Mouse (Mus musculus): Measurements from ENCODE around the gene Hdac2. TPM values are rescaled to one million over a fixed set of nuclear protein-coding genes. Genes with fewer than 3 reads are reported as not detected.

Gene Hdac2
- polyA plus RNA-seq, 1 experiment from 2014 or later, result 68.6 TPM

DNA sequence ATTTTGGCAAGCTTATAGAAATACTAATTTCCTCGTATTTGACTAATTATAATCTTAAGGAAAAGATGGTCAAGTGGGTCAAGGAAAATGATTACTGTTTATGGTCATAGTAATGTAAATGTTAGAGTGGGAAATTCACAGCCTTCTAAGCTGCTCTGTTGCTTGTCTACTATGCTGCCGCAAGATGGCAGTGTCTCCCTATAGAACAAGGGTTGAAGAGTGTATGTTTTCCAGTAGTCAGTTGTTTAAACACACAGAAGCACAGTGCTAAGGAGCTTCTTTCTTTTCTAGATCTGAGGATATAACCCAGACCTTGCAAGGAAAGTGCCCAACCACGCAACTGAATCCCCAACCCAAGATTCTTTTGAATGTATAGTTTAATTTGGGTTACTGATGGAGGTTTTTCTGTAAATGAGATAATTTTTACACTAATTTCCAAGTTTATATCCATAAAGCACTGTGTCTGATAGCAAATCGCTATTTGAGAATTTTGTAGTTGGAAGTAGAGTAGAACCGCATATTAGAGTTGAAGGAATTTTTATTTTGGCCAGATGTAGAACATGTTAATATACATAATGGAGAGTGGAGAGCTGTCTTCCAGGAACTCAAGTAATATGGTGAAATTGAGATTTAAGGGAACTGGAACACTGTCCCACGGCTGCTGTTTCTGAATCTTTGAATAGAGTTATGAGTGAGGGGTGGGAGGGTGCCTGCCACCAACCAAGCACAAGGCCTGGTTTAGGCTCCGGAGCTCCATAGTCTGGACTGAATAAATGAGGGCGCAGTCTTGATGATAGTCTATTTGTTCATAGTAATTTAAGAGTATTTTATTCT is 40.1 kb downstream of the Hdac2 start:
- no peaks in the 10 kb centered on the region for H3K9me3 ChIP-seq (ENCODE audit: control insufficient read depth)
- H3K27ac ChIP-seq (ENCODE audit: low read depth, low read length), result no peak overlapping the region
- H3K4me1 ChIP-seq (replicated peaks; ENCODE audit: control insufficient read depth, insufficient read depth, low read length), result no peaks in the 10 kb centered on the region
- no peak overlapping the region for H3K9ac ChIP-seq (ENCODE audit: low read depth, low read length)
- no peaks in the 10 kb centered on the region for H3K36me3 ChIP-seq (ENCODE audit: control insufficient read depth, insufficient read depth)
- 0 out of 2 replicates have a peak, but pooled peaks have one; percentile 59 for ATAC-seq
- no peak overlapping the region for H3K4me3 ChIP-seq (ENCODE audit: low read depth, low read length)
- peak; percentile 92 for TF ChIP-seq CTCF (IDR thresholded peaks at IDR 0.05; ENCODE audit: low read depth)
- no peak overlapping the region for H3K4me2 ChIP-seq (replicated peaks; ENCODE audit: low read depth)
- no peaks in the 10 kb centered on the region for H3K27me3 ChIP-seq (replicated peaks; ENCODE audit: control insufficient read depth, insufficient read depth, low read length)
- 48% methylated on average over 8 of the region's 8 CpGs for WGBS

- Histone ChIP-seq H3K4me3 (ENCODE audit: low read depth, low read length) (no peak overlapping the region), H3K4me1 (replicated peaks; ENCODE audit: control insufficient read depth, insufficient read depth, low read length) (no peaks in the 10 kb centered on the region), H3K27ac (ENCODE audit: low read depth, low read length) (no peak overlapping the region), H3K36me3 (ENCODE audit: control insufficient read depth, insufficient read depth) (no peaks in the 10 kb centered on the region), H3K27me3 (replicated peaks; ENCODE audit: control insufficient read depth, insufficient read depth, low read length) (no peaks in the 10 kb centered on the region), H3K9me3 (ENCODE audit: control insufficient read depth) (no peaks in the 10 kb centered on the region), H3K4me2 (replicated peaks; ENCODE audit: low read depth) (no peak overlapping the region), H3K9ac (ENCODE audit: low read depth, low read length) (no peak overlapping the region)
- no peak for ATAC-seq
- 19% methylated on average over 2 of the region's 2 CpGs for WGBS
- no peak for TF ChIP-seq CTCF (IDR thresholded peaks at IDR 0.05; ENCODE audit: low read depth)
These were observed 41.4 kb downstream of the Hdac2 start for GRCm38 (mm10) chr10:37015729-37016128.

GRCm38 (mm10) chr10:37016200-37016599 is 41.9 kb downstream of the Hdac2 start:
- Histone ChIP-seq H3K4me1 (replicated peaks; ENCODE audit: control insufficient read depth, insufficient read depth, low read length) (no peaks in the 10 kb centered on the region), H3K9ac (ENCODE audit: low read depth, low read length) (no peak overlapping the region), H3K27ac (ENCODE audit: low read depth, low read length) (no peak overlapping the region), H3K36me3 (ENCODE audit: control insufficient read depth, insufficient read depth) (no peaks in the 10 kb centered on the region), H3K4me3 (ENCODE audit: low read depth, low read length) (no peak overlapping the region), H3K4me2 (replicated peaks; ENCODE audit: low read depth) (no peak overlapping the region), H3K27me3 (replicated peaks; ENCODE audit: control insufficient read depth, insufficient read depth, low read length) (no peaks in the 10 kb centered on the region), H3K9me3 (ENCODE audit: control insufficient read depth) (no peaks in the 10 kb centered on the region)
- TF ChIP-seq CTCF (IDR thresholded peaks at IDR 0.05; ENCODE audit: low read depth), result no peak
- WGBS, result 43% methylated on average over 2 of the region's 2 CpGs
- ATAC-seq, result no peak

- WGBS, result 67% methylated on average over 1 of the region's 1 CpGs
- Histone ChIP-seq H3K4me1 (replicated peaks; ENCODE audit: control insufficient read depth, insufficient read depth, low read length) (no peaks in the 10 kb centered on the region), H3K4me3 (ENCODE audit: low read depth, low read length) (no peak overlapping the region), H3K27ac (ENCODE audit: low read depth, low read length) (no peak overlapping the region), H3K9me3 (ENCODE audit: control insufficient read depth) (no peaks in the 10 kb centered on the region), H3K36me3 (ENCODE audit: control insufficient read depth, insufficient read depth) (no peaks in the 10 kb centered on the region), H3K4me2 (replicated peaks; ENCODE audit: low read depth) (no peak overlapping the region), H3K9ac (ENCODE audit: low read depth, low read length) (no peak overlapping the region), H3K27me3 (replicated peaks; ENCODE audit: control insufficient read depth, insufficient read depth, low read length) (no peaks in the 10 kb centered on the region)
- no peak for ATAC-seq
- TF ChIP-seq CTCF (IDR thresholded peaks at IDR 0.05; ENCODE audit: low read depth), result no peak
These were observed 50.0 kb downstream of the Hdac2 start for GRCm38 (mm10) chr10:37024301-37024700.

DNA sequence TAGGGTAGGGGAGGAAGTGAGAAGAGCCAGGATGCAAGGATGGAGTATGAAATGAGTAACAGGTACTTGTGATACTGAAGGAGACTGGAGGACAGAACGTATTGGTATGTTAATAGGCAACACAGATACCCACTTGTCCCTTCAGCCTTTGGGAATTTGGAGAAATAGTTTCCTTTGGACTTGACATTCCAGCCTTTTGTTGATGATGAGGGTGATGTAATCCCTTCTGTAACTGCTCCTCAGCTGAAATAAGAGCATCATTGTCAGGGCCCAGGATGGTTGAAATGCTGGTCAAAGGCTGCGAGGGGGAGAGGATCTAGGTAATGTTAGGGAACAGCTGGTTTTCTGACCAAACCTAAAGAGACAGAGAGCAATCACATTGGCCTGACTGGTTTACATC is 54.3 kb downstream of the Hdac2 start:
- WGBS, result 84% methylated on average over 2 of the region's 2 CpGs
- Histone ChIP-seq H3K27ac (ENCODE audit: low read depth, low read length) (no peak overlapping the region), H3K9me3 (ENCODE audit: control insufficient read depth) (no peaks in the 10 kb centered on the region), H3K9ac (ENCODE audit: low read depth, low read length) (no peak overlapping the region), H3K4me1 (replicated peaks; ENCODE audit: control insufficient read depth, insufficient read depth, low read length) (no peaks in the 10 kb centered on the region), H3K4me2 (replicated peaks; ENCODE audit: low read depth) (no peak overlapping the region), H3K36me3 (ENCODE audit: control insufficient read depth, insufficient read depth) (no peaks in the 10 kb centered on the region), H3K4me3 (ENCODE audit: low read depth, low read length) (no peak overlapping the region), H3K27me3 (replicated peaks; ENCODE audit: control insufficient read depth, insufficient read depth, low read length) (no peaks in the 10 kb centered on the region)
- TF ChIP-seq CTCF (IDR thresholded peaks at IDR 0.05; ENCODE audit: low read depth), result no peak
- no peak for ATAC-seq

- Histone ChIP-seq H3K9ac (ENCODE audit: low read depth, low read length) (no peak overlapping the region), H3K27me3 (replicated peaks; ENCODE audit: control insufficient read depth, insufficient read depth, low read length) (no peaks in the 10 kb centered on the region), H3K36me3 (ENCODE audit: control insufficient read depth, insufficient read depth) (no peaks in the 10 kb centered on the region), H3K4me2 (replicated peaks; ENCODE audit: low read depth) (no peak overlapping the region), H3K27ac (ENCODE audit: low read depth, low read length) (no peak overlapping the region), H3K9me3 (ENCODE audit: control insufficient read depth) (no peaks in the 10 kb centered on the region), H3K4me3 (ENCODE audit: low read depth, low read length) (no peak overlapping the region), H3K4me1 (replicated peaks; ENCODE audit: control insufficient read depth, insufficient read depth, low read length) (no peaks in the 10 kb centered on the region)
- no peak for ATAC-seq
- no peak for TF ChIP-seq CTCF (IDR thresholded peaks at IDR 0.05; ENCODE audit: low read depth)
- 70% methylated on average over 7 of the region's 7 CpGs for whole genome bisulfite sequencing
These were observed 60.8 kb downstream of the Hdac2 start for GRCm38 (mm10) chr10:37035090-37035497.
